In genomic region chr16:18498558-18498990, GRCm38 (mm10) we compare ENCODE assay signal across 8 mouse cellular contexts. TPM values are rescaled to one million over a fixed set of nuclear protein-coding genes. Genes with fewer than 3 reads are reported as not detected.
DNase-seq lines count a peak whose midpoint lies in the region; ATAC-seq lines count a peak whose summit lies in the region.

Gnb1l (plus strand) TSS chr16:18498713.
Rtl10 (plus strand) TSS chr16:18498901.

- ATAC-seq in inflammation-experienced regulatory T-cells, adult 6 months: peak; percentile 89
- ATAC-seq in megakaryocyte-erythroid progenitor cell, adult 5-6 weeks (replicated peaks; ENCODE audit: low FRiP score, low TSS enrichment, poor library complexity, severe bottlenecking): peak; percentile 83

- DNase-seq in adipocyte (ENCODE audit: low spot score): peak; percentile 93
- DNase-seq in embryo, embryonic 10 days (ENCODE audit: low spot score): peak; percentile 99
- DNase-seq in gastrocnemius, postnatal 14 days: peak; percentile 96
- peak; percentile 91 to 97 for DNase-seq in left cerebral cortex, postnatal 10 days (ENCODE audit: extremely low spot score in 1 of 2, low spot score in 2 of 2)
- peak; percentile 95 for DNase-seq in right cerebral cortex, postnatal 25 days
- DNase-seq in urinary bladder, postnatal 4 days (ENCODE audit: low spot score in 2 of 2): peak; percentile 92 to 96

- intact Hi-C loops in gastrocnemius, postnatal 14 days (cut with DNase I; ENCODE audit: low total_unique reads): no loop called here
- intact Hi-C loops in left cerebral cortex, postnatal 10 days (cut with DNase I): no loop called here

RNA-seq across cellular contexts. Expression of gene Gnb1l, which starts in this region (rescaled TPM):
- 1 to 10 TPM; 2.7 to 3.1 TPM for total RNA-seq in gastrocnemius, postnatal 14 days (2021)
- polyA plus RNA-seq in inflammation-experienced regulatory T-cells, adult 6 months (2017; shearing (Covaris generic)): 10 to 100 TPM; 11.2 to 23.9 (median 17.4) TPM
- 1 to 10 TPM; 7.6 to 8.4 TPM for total RNA-seq in left cerebral cortex, postnatal 10 days (2021)
- 14.6 and 17.1 TPM in 2 replicates for total RNA-seq in megakaryocyte-erythroid progenitor cell, adult 5-6 weeks (2014; fragmentation: Nextera tagmentation)
- 5.8 and 10.1 TPM in 2 replicates for total RNA-seq in megakaryocyte-erythroid progenitor cell, adult 5-6 weeks (2017)

RNA-seq across cellular contexts. Expression of gene Rtl10, which starts in this region (rescaled TPM):
- total RNA-seq in gastrocnemius, postnatal 14 days (2021): 1 to 10 TPM; 2.6 to 5.3 TPM
- 1 to 10 TPM in 1 of 3 experiments, under 1 TPM in 2; 0.47 to 1.8 (median 0.86) TPM for polyA plus RNA-seq in inflammation-experienced regulatory T-cells, adult 6 months (2017; shearing (Covaris generic))
- total RNA-seq in left cerebral cortex, postnatal 10 days (2021): 1 to 10 TPM; 6.2 to 8.7 TPM
- 18.9 and 23.1 TPM in 2 replicates for total RNA-seq in megakaryocyte-erythroid progenitor cell, adult 5-6 weeks (2014; fragmentation: Nextera tagmentation)
- 7.4 and 9.1 TPM in 2 replicates for total RNA-seq in megakaryocyte-erythroid progenitor cell, adult 5-6 weeks (2017)

Comparison
In these comparisons a context has a peak if more than half of its experiments do, and no peak if none do; other contexts are left out.
1. Peak in every context shown above with its lines: DNase-seq and ATAC-seq.